ENCODE assay signal across 12 mouse cellular contexts in the genomic region with DNA sequence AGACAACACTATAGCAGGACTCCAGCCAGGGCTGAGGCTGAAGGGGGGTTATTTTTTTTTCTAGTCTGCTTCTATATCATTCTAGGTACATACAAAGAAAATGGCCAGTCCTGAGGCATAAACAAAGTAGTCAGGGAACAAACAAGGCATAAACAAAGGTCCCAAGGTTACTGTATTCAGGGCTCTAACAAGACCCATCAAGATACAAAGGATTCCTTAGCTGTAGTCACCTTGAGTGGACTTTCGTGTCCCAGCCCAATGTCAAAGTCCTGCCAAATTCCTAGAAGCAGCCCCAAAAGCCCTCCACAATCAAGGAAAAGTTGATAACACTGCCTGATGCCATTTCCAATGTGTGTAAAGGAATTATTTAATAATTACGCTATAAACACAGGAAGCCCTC.
"Had no signal": no experiment of that assay in that cellular context is flagged by ENCODE, and none has a peak within 500 bp of the region (broad histone marks: within the 10 kb centered on the region; RNA-seq: fewer than 3 reads in every experiment).

No protein-coding gene starts in this region.

- DNase-seq: retina, postnatal 1 day; right cerebral cortex, adult 18-20 months; right cerebral cortex, postnatal 14 days; right cerebral cortex, postnatal 25 days; right cerebral cortex, postnatal 4 days; spleen, adult 18-20 months; thymus, adult 18-20 months; thymus, adult 2 months; thymus, postnatal 14 days; thymus, postnatal 25 days; thymus, postnatal 36 days; thymus, postnatal 4 days had no signal
